Mouse (Mus musculus) MEL (cell line): Measurements from ENCODE around the gene Fam114a1. TPM values are rescaled to one million over a fixed set of nuclear protein-coding genes. Genes with fewer than 3 reads are reported as not detected.

Source experiments
- ELF1 ChIP-seq: IDR thresholded peaks from 2 replicates; pipeline ENCODE4 v1.6.1; 2014; ENCODE audit warnings: low read depth, mild to moderate bottlenecking, inconsistent platforms, low read length, improper control_type of control experiment, moderate library complexity
- polyA plus RNA-seq, 2 experiments: library from polyadenylated mRNA; stranded (reverse) in 1 of 2; unstranded in 1 of 2; fragments of >175 nt in 1 of 2; fragments of >200 nt in 1 of 2; gene quantifications; 2 replicates each; pipeline versions ENCODE4 v1.2.1 to v1.2.4; 2012; ENCODE audit warnings: low replicate concordance in 2 of 2, low read depth in 1 of 2; ENCODE audit not compliant: insufficient read length in 2 of 2, insufficient read depth in 1 of 2, missing spikeins in 1 of 2
- total RNA-seq: library from RNA; depleted of rRNA; stranded (reverse); fragments of 300-350 nt; gene quantifications from 2 replicates; pipeline ENCODE4 v1.2.3, GENCODE M21; 2012; rRNA removed

Fam114a1 gene
- total and polyA plus RNA-seq, 3 experiments = 0.08 TPM; not detected in 2

GRCm38 (mm10) chr5:65091184-65091858 lies 121.5 kb downstream of the Fam114a1 start (continued):
- peak; percentile 70 for TF ChIP-seq ELF1
- TF ChIP-seq, all 39 proteins: peak for 24

Other genes with a start within 250 kb of the Fam114a1 start
- gene Klf3, start 166.7 kb upstream of the Fam114a1 start, total RNA-seq = 7.1 and 8.4 TPM in 2 replicates
- gene Klf3, start 166.7 kb upstream of the Fam114a1 start, polyA plus RNA-seq = 10 to 100 TPM; 39.7 to 72.2 TPM
- not detected in 2 replicates for gene Tlr1, start 36.5 kb upstream of the Fam114a1 start, total RNA-seq
- gene Tlr1, start 36.5 kb upstream of the Fam114a1 start, polyA plus RNA-seq = not detected
- 0.13 and 0.19 TPM in 2 replicates for gene Tlr6, start 10.0 kb upstream of the Fam114a1 start, total RNA-seq
- under 1 TPM in 1 of 2 experiments, not detected in 1; 0.36 TPM for gene Tlr6, start 10.0 kb upstream of the Fam114a1 start, polyA plus RNA-seq
- gene Tmem156, start 122.1 kb downstream of the Fam114a1 start, total RNA-seq = 2.6 and 4.5 TPM in 2 replicates
- 1 to 10 TPM in 1 of 2 experiments, not detected in 1; 4.1 TPM for gene Tmem156, start 122.1 kb downstream of the Fam114a1 start, polyA plus RNA-seq
- 7.6 and 8.0 TPM in 2 replicates for gene Klhl5, start 137.5 kb downstream of the Fam114a1 start, total RNA-seq
- 10 to 100 TPM in 1 of 2 experiments, not detected in 1; 15.5 TPM for gene Klhl5, start 137.5 kb downstream of the Fam114a1 start, polyA plus RNA-seq
- 0.27 and 0.52 TPM in 2 replicates for gene Wdr19, start 229.6 kb downstream of the Fam114a1 start, total RNA-seq
- under 1 TPM in 1 of 2 experiments, not detected in 1; 0.81 TPM for gene Wdr19, start 229.6 kb downstream of the Fam114a1 start, polyA plus RNA-seq